Mouse (Mus musculus): ENCODE measurements at regions not wholly inside any gene's neighbourhood (a gene's known extent, or its start where the extent isn't known, plus 50 kb on each side); places are given as distances from the start of the nearest gene placed in this dataset.

DNA sequence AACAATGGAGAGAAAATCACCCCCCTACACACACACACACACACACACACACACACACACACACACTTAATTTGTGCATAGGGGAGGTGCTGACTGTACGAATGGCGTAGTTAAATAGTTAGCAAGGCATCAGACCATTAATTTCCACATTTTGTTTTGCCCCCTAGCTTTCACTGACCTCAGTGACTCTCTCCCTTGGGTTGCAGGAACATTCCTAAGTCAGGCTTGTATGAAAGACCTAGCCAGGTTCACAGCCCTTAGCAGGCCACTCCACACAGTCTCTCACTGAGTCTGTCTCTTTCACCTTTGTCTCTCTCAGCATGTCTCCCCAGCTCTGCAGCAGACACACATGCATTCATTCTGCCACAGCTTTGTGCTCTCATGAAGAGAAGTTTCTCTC is 101.6 kb upstream of the Bank1 start:
- TF ChIP-seq POLR2A (IDR thresholded peaks at IDR 0.05; ENCODE audit: low read depth, low read length) (no peak), CTCF (conservative IDR thresholded peaks at IDR 0.05; ENCODE audit: insufficient read depth, insufficient read length, low read depth, low read length) (no peak)
